Mouse (Mus musculus): Measurements from ENCODE around the gene Sipa1l1. TPM values are rescaled to one million over a fixed set of nuclear protein-coding genes. Genes with fewer than 3 reads are reported as not detected.

Gene Sipa1l1
- polyA plus RNA-seq, 1 experiment from 2014 or later, result 48.5 TPM

GRCm38 (mm10) chr12:82296276-82296675 lies 127.2 kb downstream of the Sipa1l1 start:
- 94% methylated on average over 2 of the region's 2 CpGs for WGBS
- ATAC-seq (replicated peaks; ENCODE audit: low FRiP score), result no peak
- no peak overlapping the region for H3K9ac ChIP-seq (ENCODE audit: low read length)
- DNase-seq (ENCODE audit: low spot score), result no peak
- H3K9me3 ChIP-seq (ENCODE audit: control insufficient read depth, low read length), result no peaks in the 10 kb centered on the region
- no peak overlapping the region for H3K4me2 ChIP-seq (ENCODE audit: low read depth, low read length, severe bottlenecking)
- no peaks in the 10 kb centered on the region for H3K27me3 ChIP-seq (ENCODE audit: control insufficient read depth, insufficient read depth, low read length)
- no peaks in the 10 kb centered on the region for H3K36me3 ChIP-seq (ENCODE audit: control insufficient read depth, insufficient read depth, low read length)
- H3K27ac ChIP-seq (ENCODE audit: low read depth, low read length), result no peak overlapping the region
- H3K4me3 ChIP-seq (ENCODE audit: low read depth, low read length), result no peak overlapping the region
- no peaks in the 10 kb centered on the region for H3K4me1 ChIP-seq (replicated peaks; ENCODE audit: control insufficient read depth, insufficient read depth, low read length)

GRCm38 (mm10) chr12:82297196-82297595 lies 128.1 kb downstream of the Sipa1l1 start:
- no peak for DNase-seq (ENCODE audit: low spot score)
- Histone ChIP-seq H3K36me3 (ENCODE audit: control insufficient read depth, insufficient read depth, low read length) (no peaks in the 10 kb centered on the region; the same call in 1 of the 2 replicates), H3K27me3 (ENCODE audit: control insufficient read depth, insufficient read depth, low read length) (no peaks in the 10 kb centered on the region), H3K4me1 (replicated peaks; ENCODE audit: control insufficient read depth, insufficient read depth, low read length) (no peaks in the 10 kb centered on the region), H3K9me3 (ENCODE audit: control insufficient read depth, low read length) (no peaks in the 10 kb centered on the region), H3K4me3 (ENCODE audit: low read depth, low read length) (no peak overlapping the region), H3K27ac (ENCODE audit: low read depth, low read length) (no peak overlapping the region), H3K9ac (ENCODE audit: low read length) (no peak overlapping the region), H3K4me2 (ENCODE audit: low read depth, low read length, severe bottlenecking) (no peak overlapping the region)
- ATAC-seq (replicated peaks; ENCODE audit: low FRiP score), result no peak
- 83% methylated on average over 6 of the region's 6 CpGs for WGBS

GRCm38 (mm10) chr12:82298662-82299460 lies 129.7 kb downstream of the Sipa1l1 start:
- no peaks in the 10 kb centered on the region for H3K9me3 ChIP-seq (ENCODE audit: control insufficient read depth, low read length)

GRCm38 (mm10) chr12:82304140-82304539 lies 135.0 kb downstream of the Sipa1l1 start:
- Histone ChIP-seq H3K4me1 (replicated peaks; ENCODE audit: control insufficient read depth, insufficient read depth, low read length) (no peaks in the 10 kb centered on the region), H3K9ac (ENCODE audit: low read length) (no peak overlapping the region), H3K27me3 (ENCODE audit: control insufficient read depth, insufficient read depth, low read length) (no peaks in the 10 kb centered on the region), H3K9me3 (ENCODE audit: control insufficient read depth, low read length) (no peaks in the 10 kb centered on the region), H3K4me3 (ENCODE audit: low read depth, low read length) (no peak overlapping the region), H3K4me2 (ENCODE audit: low read depth, low read length, severe bottlenecking) (no peak overlapping the region), H3K36me3 (ENCODE audit: control insufficient read depth, insufficient read depth, low read length) (no peaks in the 10 kb centered on the region; the same call in 1 of the 2 replicates), H3K27ac (ENCODE audit: low read depth, low read length) (no peak overlapping the region)
- no peak for ATAC-seq (replicated peaks; ENCODE audit: low FRiP score)
- no peak for DNase-seq (ENCODE audit: low spot score)
- 93% methylated on average over 2 of the region's 2 CpGs for WGBS

More at GRCm38 (mm10) chr12:82298662-82299460, 129.7 kb downstream of the Sipa1l1 start:
- DNase-seq (ENCODE audit: low spot score), result no peak
- ATAC-seq (replicated peaks; ENCODE audit: low FRiP score), result no peak
- Histone ChIP-seq H3K27me3 (ENCODE audit: control insufficient read depth, insufficient read depth, low read length) (no peaks in the 10 kb centered on the region), H3K9ac (ENCODE audit: low read length) (no peak overlapping the region), H3K36me3 (ENCODE audit: control insufficient read depth, insufficient read depth, low read length) (no peaks in the 10 kb centered on the region; the same call in 1 of the 2 replicates), H3K4me3 (ENCODE audit: low read depth, low read length) (no peak overlapping the region), H3K4me2 (ENCODE audit: low read depth, low read length, severe bottlenecking) (no peak overlapping the region), H3K27ac (ENCODE audit: low read depth, low read length) (no peak overlapping the region), H3K4me1 (replicated peaks; ENCODE audit: control insufficient read depth, insufficient read depth, low read length) (no peaks in the 10 kb centered on the region)
- WGBS, result 91% methylated on average over 9 of the region's 9 CpGs

- Histone ChIP-seq H3K36me3 (ENCODE audit: control insufficient read depth, insufficient read depth, low read length) (no peaks in the 10 kb centered on the region; the same call in 1 of the 2 replicates), H3K4me3 (ENCODE audit: low read depth, low read length) (no peak overlapping the region), H3K4me2 (ENCODE audit: low read depth, low read length, severe bottlenecking) (no peak overlapping the region), H3K9me3 (ENCODE audit: control insufficient read depth, low read length) (no peaks in the 10 kb centered on the region), H3K27me3 (ENCODE audit: control insufficient read depth, insufficient read depth, low read length) (no peaks in the 10 kb centered on the region), H3K9ac (ENCODE audit: low read length) (no peak overlapping the region), H3K27ac (ENCODE audit: low read depth, low read length) (no peak overlapping the region), H3K4me1 (replicated peaks; ENCODE audit: control insufficient read depth, insufficient read depth, low read length) (no peaks in the 10 kb centered on the region)
- ATAC-seq (replicated peaks; ENCODE audit: low FRiP score), result no peak
- DNase-seq (ENCODE audit: low spot score), result no peak
- WGBS, result 88% methylated on average over 4 of the region's 4 CpGs
Measured at GRCm38 (mm10) chr12:82306035-82306434, 136.9 kb downstream of the Sipa1l1 start.

GRCm38 (mm10) chr12:82311593-82311992 lies 142.5 kb downstream of the Sipa1l1 start:
- Histone ChIP-seq H3K4me3 (ENCODE audit: low read depth, low read length) (no peak overlapping the region), H3K4me1 (replicated peaks; ENCODE audit: control insufficient read depth, insufficient read depth, low read length) (0 out of 2 replicates have a peak, but pooled peaks cover 4% of the 10 kb centered on the region), H3K4me2 (ENCODE audit: low read depth, low read length, severe bottlenecking) (no peak overlapping the region), H3K36me3 (ENCODE audit: control insufficient read depth, insufficient read depth, low read length) (no peaks in the 10 kb centered on the region), H3K27me3 (ENCODE audit: control insufficient read depth, insufficient read depth, low read length) (no peaks in the 10 kb centered on the region), H3K9ac (ENCODE audit: low read length) (no peak overlapping the region), H3K9me3 (ENCODE audit: control insufficient read depth, low read length) (no peaks in the 10 kb centered on the region), H3K27ac (ENCODE audit: low read depth, low read length) (no peak overlapping the region)
- DNase-seq (ENCODE audit: low spot score) (no peak), ATAC-seq (replicated peaks; ENCODE audit: low FRiP score) (no peak)
- WGBS, result 76% methylated on average over 2 of the region's 2 CpGs

GRCm38 (mm10) chr12:82312091-82312820 lies 143.1 kb downstream of the Sipa1l1 start:
- ATAC-seq (replicated peaks; ENCODE audit: low FRiP score) (no peak), DNase-seq (ENCODE audit: low spot score) (no peak)
- H3K27me3 ChIP-seq (ENCODE audit: control insufficient read depth, insufficient read depth, low read length), result no peaks in the 10 kb centered on the region
- no peak overlapping the region for H3K27ac ChIP-seq (ENCODE audit: low read depth, low read length)
- H3K4me3 ChIP-seq (ENCODE audit: low read depth, low read length), result no peak overlapping the region
- H3K36me3 ChIP-seq (ENCODE audit: control insufficient read depth, insufficient read depth, low read length), result no peaks in the 10 kb centered on the region
- H3K4me2 ChIP-seq (ENCODE audit: low read depth, low read length, severe bottlenecking), result no peak overlapping the region
- WGBS, result 60% methylated on average over 17 of the region's 17 CpGs
- no peaks in the 10 kb centered on the region for H3K9me3 ChIP-seq (ENCODE audit: control insufficient read depth, low read length)
- H3K4me1 ChIP-seq (replicated peaks; ENCODE audit: control insufficient read depth, insufficient read depth, low read length), result 0 out of 2 replicates have a peak, but pooled peaks cover 4% of the 10 kb centered on the region
- H3K9ac ChIP-seq (ENCODE audit: low read length), result no peak overlapping the region

- no peak overlapping the region for H3K4me3 ChIP-seq (ENCODE audit: low read depth, low read length)
- H3K27me3 ChIP-seq (ENCODE audit: control insufficient read depth, insufficient read depth, low read length), result no peaks in the 10 kb centered on the region
- no peak for ATAC-seq (replicated peaks; ENCODE audit: low FRiP score)
- no peaks in the 10 kb centered on the region for H3K9me3 ChIP-seq (ENCODE audit: control insufficient read depth, low read length)
- H3K27ac ChIP-seq (ENCODE audit: low read depth, low read length), result no peak overlapping the region
- no peak overlapping the region for H3K9ac ChIP-seq (ENCODE audit: low read length)
- H3K4me1 ChIP-seq (replicated peaks; ENCODE audit: control insufficient read depth, insufficient read depth, low read length), result 0 out of 2 replicates have a peak, but pooled peaks cover 4% of the 10 kb centered on the region
- 91% methylated on average over 3 of the region's 3 CpGs for WGBS
- H3K36me3 ChIP-seq (ENCODE audit: control insufficient read depth, insufficient read depth, low read length), result no peaks in the 10 kb centered on the region
- DNase-seq (ENCODE audit: low spot score), result no peak
- no peak overlapping the region for H3K4me2 ChIP-seq (ENCODE audit: low read depth, low read length, severe bottlenecking)
Measured at GRCm38 (mm10) chr12:82313091-82313490, 144.0 kb downstream of the Sipa1l1 start.

Measured in forebrain, embryonic 11.5 days (tissue).